Mouse (Mus musculus): Measurements from ENCODE around the gene Rin2. TPM values are rescaled to one million over a fixed set of nuclear protein-coding genes. Genes with fewer than 3 reads are reported as not detected.

The Rin2 gene
- total and polyA plus RNA-seq, 3 experiments, result 0.44 TPM; not detected in 2

DNA sequence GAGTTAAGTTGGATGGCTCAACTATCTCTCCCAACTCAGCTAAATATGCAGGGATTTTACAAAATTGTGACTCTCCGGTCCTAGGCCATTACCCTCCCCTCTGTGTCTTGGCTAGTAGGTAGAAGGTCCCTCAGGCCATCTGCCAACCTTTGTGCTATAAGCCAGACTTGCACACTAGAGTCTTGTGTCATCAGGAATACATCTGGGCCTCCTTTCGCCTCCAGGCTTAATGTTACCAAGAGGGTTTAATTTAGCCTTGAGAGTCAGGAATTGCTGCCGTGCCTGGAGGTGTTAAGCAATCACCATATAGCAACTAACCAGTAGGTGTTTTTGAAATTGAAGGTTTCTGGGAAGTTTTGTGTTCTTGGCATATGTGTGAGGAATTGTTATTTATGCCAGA, 158.3 kb downstream of the Rin2 start:
- Histone ChIP-seq H3K27me3 (ENCODE audit: insufficient read depth, low read length) (no peaks in the 10 kb centered on the region), H3K36me3 (replicated peaks) (no peaks in the 10 kb centered on the region), H3K4me3 (ENCODE audit: low read depth, low read length) (no peak overlapping the region), H3K4me1 (ENCODE audit: insufficient read depth, low read depth, low read length) (no peaks in the 10 kb centered on the region), H3K9me3 (replicated peaks) (peaks cover 25% of the 10 kb centered on the region)
- no peak for TF ChIP-seq TAL1 (conservative IDR thresholded peaks at IDR 0.05; ENCODE audit: low read depth, low read length)
- no peak for TF ChIP-seq CTCF (IDR thresholded peaks at IDR 0.05; ENCODE audit: low read depth, low read length)
- TF ChIP-seq POLR2AphosphoS5 (IDR thresholded peaks at IDR 0.05; ENCODE audit: insufficient replicate concordance, low read depth, low read length), result no peak
- no peak for TF ChIP-seq GATA1 (IDR thresholded peaks at IDR 0.05; ENCODE audit: borderline replicate concordance, low read length)
- no peak for TF ChIP-seq GATA2 (IDR thresholded peaks at IDR 0.05; ENCODE audit: borderline replicate concordance, low read depth, low read length)
- no peak for DNase-seq (ENCODE audit: low spot score)
- no peak for ATAC-seq (ENCODE audit: extremely low read depth, insufficient number of reproducible peaks, low FRiP score, poor library complexity, severe bottlenecking)

DNA sequence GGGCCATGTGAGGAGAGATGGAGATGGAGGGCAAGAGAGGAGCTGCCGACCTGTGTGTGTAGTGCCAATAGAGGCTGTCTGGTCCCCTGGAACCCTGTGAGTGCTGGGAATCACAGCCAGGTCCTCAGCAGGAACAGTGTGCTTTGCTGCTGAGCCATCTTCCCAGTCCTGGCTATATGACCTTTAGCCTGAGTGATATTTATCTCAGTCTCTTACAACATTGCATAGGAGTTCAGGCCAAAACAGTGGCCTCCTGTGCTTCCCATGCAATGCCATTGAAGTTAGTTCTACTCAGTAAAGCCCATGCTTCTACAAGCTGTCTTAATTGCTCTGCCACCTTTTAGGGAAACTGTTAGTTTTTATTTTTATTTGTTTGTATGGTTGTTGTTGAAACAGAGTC, 160.9 kb downstream of the Rin2 start:
- Histone ChIP-seq H3K36me3 (replicated peaks) (no peaks in the 10 kb centered on the region), H3K4me1 (ENCODE audit: insufficient read depth, low read depth, low read length) (no peaks in the 10 kb centered on the region), H3K4me3 (ENCODE audit: low read depth, low read length) (no peak overlapping the region), H3K9me3 (replicated peaks) (peaks cover 29% of the 10 kb centered on the region), H3K27me3 (ENCODE audit: insufficient read depth, low read length) (no peaks in the 10 kb centered on the region)
- TF ChIP-seq GATA2 (IDR thresholded peaks at IDR 0.05; ENCODE audit: borderline replicate concordance, low read depth, low read length) (no peak), TAL1 (conservative IDR thresholded peaks at IDR 0.05; ENCODE audit: low read depth, low read length) (no peak), GATA1 (IDR thresholded peaks at IDR 0.05; ENCODE audit: borderline replicate concordance, low read length) (no peak), CTCF (IDR thresholded peaks at IDR 0.05; ENCODE audit: low read depth, low read length) (no peak), POLR2AphosphoS5 (IDR thresholded peaks at IDR 0.05; ENCODE audit: insufficient replicate concordance, low read depth, low read length) (no peak)
- DNase-seq (ENCODE audit: low spot score) (no peak), ATAC-seq (ENCODE audit: extremely low read depth, insufficient number of reproducible peaks, low FRiP score, poor library complexity, severe bottlenecking) (no peak)

DNA sequence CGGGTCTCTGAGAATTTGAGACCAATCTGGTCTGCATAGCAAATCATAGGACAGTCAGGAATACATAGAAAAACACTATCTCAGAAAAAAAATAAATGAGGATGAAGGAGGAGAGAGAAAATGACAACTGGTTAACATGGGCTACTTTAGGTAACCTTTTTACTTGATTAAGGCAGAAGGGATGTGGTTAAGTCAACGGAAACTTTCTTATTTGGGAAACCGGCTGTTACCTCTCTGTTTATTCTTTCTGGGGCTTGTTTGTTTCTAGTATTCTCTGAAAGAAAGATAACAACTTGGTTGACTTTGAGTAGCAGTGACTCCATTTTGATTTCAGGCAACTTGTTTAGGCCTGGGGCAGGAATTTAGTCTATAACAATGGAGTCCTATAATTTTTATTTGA, 163.7 kb downstream of the Rin2 start:
- Histone ChIP-seq H3K4me1 (ENCODE audit: insufficient read depth, low read depth, low read length) (no peaks in the 10 kb centered on the region), H3K4me3 (ENCODE audit: low read depth, low read length) (no peak overlapping the region), H3K9me3 (replicated peaks) (peaks cover 27% of the 10 kb centered on the region), H3K27me3 (ENCODE audit: insufficient read depth, low read length) (no peaks in the 10 kb centered on the region), H3K36me3 (replicated peaks) (no peaks in the 10 kb centered on the region)
- DNase-seq (ENCODE audit: low spot score) (no peak), ATAC-seq (ENCODE audit: extremely low read depth, insufficient number of reproducible peaks, low FRiP score, poor library complexity, severe bottlenecking) (no peak)
- TF ChIP-seq GATA2 (IDR thresholded peaks at IDR 0.05; ENCODE audit: borderline replicate concordance, low read depth, low read length) (no peak), GATA1 (IDR thresholded peaks at IDR 0.05; ENCODE audit: borderline replicate concordance, low read length) (no peak), CTCF (IDR thresholded peaks at IDR 0.05; ENCODE audit: low read depth, low read length) (no peak), POLR2AphosphoS5 (IDR thresholded peaks at IDR 0.05; ENCODE audit: insufficient replicate concordance, low read depth, low read length) (no peak), TAL1 (conservative IDR thresholded peaks at IDR 0.05; ENCODE audit: low read depth, low read length) (no peak)

DNA sequence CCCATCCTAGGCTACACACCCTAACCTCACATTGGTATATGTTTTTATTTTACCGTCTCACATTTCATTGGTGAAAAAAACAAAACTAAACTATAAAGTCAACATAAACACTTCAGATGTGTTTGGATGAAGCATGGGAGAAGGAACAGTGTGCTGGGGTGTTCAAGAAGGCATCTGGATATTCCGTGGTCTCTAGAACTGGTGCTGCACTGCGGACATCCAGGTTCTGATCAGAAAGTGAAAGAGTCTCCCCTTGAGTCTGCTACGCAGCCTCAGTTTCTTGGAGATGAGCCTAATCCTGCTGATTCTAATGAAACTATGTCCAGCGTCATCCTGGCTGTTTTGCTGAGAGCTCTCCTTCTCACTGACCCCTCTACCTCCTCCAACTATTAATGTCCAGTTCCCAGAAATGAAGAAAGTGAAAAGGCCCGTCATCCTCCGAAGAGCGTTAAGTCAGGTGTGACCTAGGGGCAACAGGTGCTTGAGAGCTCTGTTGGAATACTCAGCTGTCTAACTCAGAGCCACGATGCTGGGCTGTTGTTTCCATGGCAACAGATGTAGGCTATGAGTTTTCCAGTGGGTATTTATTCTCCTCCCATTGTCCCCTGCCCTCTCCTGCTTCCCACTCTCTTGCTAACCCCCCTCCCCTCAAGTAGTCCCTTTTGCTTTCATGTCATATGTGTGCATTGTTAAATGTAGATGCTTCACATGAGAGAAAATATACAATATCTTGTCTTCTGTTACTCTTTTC, 164.7 kb downstream of the Rin2 start:
- Histone ChIP-seq H3K9me3 (replicated peaks) (peaks cover 25% of the 10 kb centered on the region), H3K36me3 (replicated peaks) (no peaks in the 10 kb centered on the region), H3K4me1 (ENCODE audit: insufficient read depth, low read depth, low read length) (no peaks in the 10 kb centered on the region), H3K27me3 (ENCODE audit: insufficient read depth, low read length) (no peaks in the 10 kb centered on the region), H3K4me3 (ENCODE audit: low read depth, low read length) (no peak overlapping the region)
- DNase-seq (ENCODE audit: low spot score) (no peak), ATAC-seq (ENCODE audit: extremely low read depth, insufficient number of reproducible peaks, low FRiP score, poor library complexity, severe bottlenecking) (no peak)
- no peak for TF ChIP-seq CTCF (IDR thresholded peaks at IDR 0.05; ENCODE audit: low read depth, low read length)
- no peak for TF ChIP-seq POLR2AphosphoS5 (IDR thresholded peaks at IDR 0.05; ENCODE audit: insufficient replicate concordance, low read depth, low read length)
- TF ChIP-seq TAL1 (conservative IDR thresholded peaks at IDR 0.05; ENCODE audit: low read depth, low read length), result no peak
- no peak for TF ChIP-seq GATA1 (IDR thresholded peaks at IDR 0.05; ENCODE audit: borderline replicate concordance, low read length)
- no peak for TF ChIP-seq GATA2 (IDR thresholded peaks at IDR 0.05; ENCODE audit: borderline replicate concordance, low read depth, low read length)

DNA sequence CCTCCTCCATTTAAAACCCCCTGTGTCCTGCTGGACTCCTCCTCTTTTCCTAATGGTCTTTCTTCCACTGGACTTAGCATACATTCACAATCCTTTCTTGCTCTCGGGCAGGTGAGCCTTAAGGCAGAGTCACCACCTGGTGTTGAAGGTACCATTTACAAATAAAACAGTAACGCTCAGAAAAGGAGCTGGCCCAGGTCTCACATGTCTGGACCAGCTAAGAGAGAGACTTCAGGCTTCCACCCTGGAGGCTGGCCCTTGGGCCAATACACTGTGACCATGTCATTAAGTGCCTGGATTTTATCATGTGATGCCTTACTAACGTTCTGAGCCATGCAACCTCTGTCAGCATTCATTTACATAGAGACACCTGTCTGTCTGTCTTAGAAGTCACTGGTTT, 165.3 kb downstream of the Rin2 start:
- peaks cover 24% of the 10 kb centered on the region for H3K9me3 ChIP-seq (replicated peaks)
- H3K27me3 ChIP-seq (ENCODE audit: insufficient read depth, low read length), result no peaks in the 10 kb centered on the region
- H3K36me3 ChIP-seq (replicated peaks), result no peaks in the 10 kb centered on the region
- DNase-seq (ENCODE audit: low spot score) (no peak), ATAC-seq (ENCODE audit: extremely low read depth, insufficient number of reproducible peaks, low FRiP score, poor library complexity, severe bottlenecking) (no peak)
- TF ChIP-seq CTCF (IDR thresholded peaks at IDR 0.05; ENCODE audit: low read depth, low read length), result no peak
- TF ChIP-seq GATA2 (IDR thresholded peaks at IDR 0.05; ENCODE audit: borderline replicate concordance, low read depth, low read length), result no peak
- TF ChIP-seq POLR2AphosphoS5 (IDR thresholded peaks at IDR 0.05; ENCODE audit: insufficient replicate concordance, low read depth, low read length), result no peak
- no peak for TF ChIP-seq TAL1 (conservative IDR thresholded peaks at IDR 0.05; ENCODE audit: low read depth, low read length)
- TF ChIP-seq GATA1 (IDR thresholded peaks at IDR 0.05; ENCODE audit: borderline replicate concordance, low read length), result no peak
- H3K4me3 ChIP-seq (ENCODE audit: low read depth, low read length), result no peak overlapping the region
- H3K4me1 ChIP-seq (ENCODE audit: insufficient read depth, low read depth, low read length), result no peaks in the 10 kb centered on the region

DNA sequence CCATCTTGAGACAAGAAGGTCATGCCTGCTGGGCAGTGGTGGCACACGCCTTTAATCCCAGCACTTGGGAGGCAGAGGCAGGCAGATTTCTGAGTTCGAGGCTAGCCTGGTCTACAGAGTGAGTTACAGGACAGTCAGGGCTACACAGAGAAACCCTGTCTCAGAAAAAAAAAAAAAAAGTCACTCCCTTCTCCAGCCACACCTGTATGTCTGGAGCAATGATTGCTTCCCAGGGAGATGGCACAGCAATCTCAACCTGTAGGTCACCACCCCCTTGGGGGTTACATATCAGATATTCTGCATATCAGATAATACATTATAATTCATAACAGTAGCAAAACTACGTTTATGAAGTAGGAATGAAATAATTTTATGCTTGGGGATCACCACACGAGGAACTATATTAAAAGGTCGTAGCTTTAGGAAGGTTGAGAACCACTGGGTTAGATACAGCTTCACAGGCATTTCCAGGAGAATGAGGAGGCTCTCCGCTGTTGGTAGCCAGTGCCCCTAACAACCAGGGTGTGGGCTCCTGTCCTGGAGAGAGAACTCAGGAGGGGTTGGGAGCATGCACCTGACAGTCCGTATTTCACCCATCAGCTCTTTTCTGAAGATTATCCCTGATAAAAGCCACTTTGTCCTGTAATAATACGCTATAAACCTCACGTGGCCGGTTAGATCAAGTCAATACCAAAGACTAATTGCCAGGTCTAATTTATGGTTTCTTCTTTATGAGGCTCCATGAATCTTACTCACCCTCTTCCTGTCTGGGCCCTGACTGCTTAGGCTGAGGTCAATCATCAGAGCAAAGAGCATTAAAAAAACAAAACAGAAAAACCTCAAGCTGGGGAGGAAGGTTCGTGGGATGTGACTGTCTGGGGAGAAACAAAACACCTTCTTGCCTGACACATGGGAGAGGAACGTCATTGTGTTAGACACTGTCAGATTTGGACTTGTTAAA, 166.2 kb downstream of the Rin2 start:
- Histone ChIP-seq H3K27me3 (ENCODE audit: insufficient read depth, low read length) (no peaks in the 10 kb centered on the region), H3K4me3 (ENCODE audit: low read depth, low read length) (no peak overlapping the region), H3K4me1 (ENCODE audit: insufficient read depth, low read depth, low read length) (no peaks in the 10 kb centered on the region), H3K36me3 (replicated peaks) (no peaks in the 10 kb centered on the region), H3K9me3 (replicated peaks) (peaks cover 20% of the 10 kb centered on the region)
- no peak for ATAC-seq (ENCODE audit: extremely low read depth, insufficient number of reproducible peaks, low FRiP score, poor library complexity, severe bottlenecking)
- TF ChIP-seq POLR2AphosphoS5 (IDR thresholded peaks at IDR 0.05; ENCODE audit: insufficient replicate concordance, low read depth, low read length) (no peak), GATA1 (IDR thresholded peaks at IDR 0.05; ENCODE audit: borderline replicate concordance, low read length) (no peak), TAL1 (conservative IDR thresholded peaks at IDR 0.05; ENCODE audit: low read depth, low read length) (no peak), GATA2 (IDR thresholded peaks at IDR 0.05; ENCODE audit: borderline replicate concordance, low read depth, low read length) (no peak), CTCF (IDR thresholded peaks at IDR 0.05; ENCODE audit: low read depth, low read length) (no peak)
- DNase-seq (ENCODE audit: low spot score), result no peak

Measured in G1E (cell line).